8 mouse cellular contexts compared by ENCODE assay signal in the genomic region with DNA sequence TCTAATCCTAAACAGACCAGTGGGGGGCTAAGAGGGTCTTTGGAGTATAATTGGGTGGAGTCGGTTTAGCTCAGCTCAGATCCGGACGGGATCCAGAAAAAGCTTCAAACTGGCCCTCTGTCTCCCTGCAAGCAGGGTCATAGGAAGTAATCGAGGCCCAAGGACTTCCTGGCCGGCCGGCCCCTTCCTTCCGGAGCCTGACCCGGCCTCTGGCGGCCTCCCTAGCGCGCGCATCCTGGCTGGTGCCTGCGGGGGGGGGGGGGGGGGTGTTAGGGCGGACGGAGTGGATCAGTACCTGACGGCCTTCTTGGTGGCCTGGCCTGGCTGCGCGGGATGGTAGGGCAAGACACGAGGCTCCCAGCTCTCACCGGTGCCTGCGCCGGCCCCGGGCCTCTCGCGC. TPM values are rescaled to one million over a fixed set of nuclear protein-coding genes. Genes with fewer than 3 reads are reported as not detected.
DNase-seq lines count a peak whose midpoint lies in the region; ATAC-seq and TF ChIP-seq lines count a peak whose summit lies in the region.

No protein-coding gene starts in this region.

- no peak; the same call in 1 of the 2 replicates for ATAC-seq in kidney, postnatal 0 days (replicated peaks; ENCODE audit: low FRiP score, low read depth)
- no peak for ATAC-seq in monocyte, adult 5-6 weeks (replicated peaks; ENCODE audit: insufficient number of reproducible peaks, low FRiP score, low TSS enrichment, poor library complexity, severe bottlenecking)

- H3K36me3 ChIP-seq in heart, embryonic 10.5 days, result peaks cover 37% of the 10 kb centered on the region
- H3K36me3 ChIP-seq in kidney, postnatal 0 days (ENCODE audit: insufficient read depth, low read length), result peaks cover 22% of the 10 kb centered on the region

- H3K4me3 ChIP-seq in heart, embryonic 10.5 days, result peak overlapping the region; percentile 89
- H3K4me3 ChIP-seq in kidney, postnatal 0 days (replicated peaks; ENCODE audit: low read depth, low read length), result peak overlapping the region; percentile 54

- peaks cover 34% of the 10 kb centered on the region for H3K4me1 ChIP-seq in heart, embryonic 10.5 days
- H3K4me1 ChIP-seq in kidney, postnatal 0 days (replicated peaks; ENCODE audit: insufficient read depth, low read length), result peaks cover 7% of the 10 kb centered on the region

- intact Hi-C loops in left cerebral cortex, postnatal 4 days (cut with DNase I), result loop anchor here (5.0 kb wide), 1 partner anchor 119 kb away; no protein-coding TSS in a partner anchor

- under 1% methylated on average over 24 of the region's 25 CpGs for WGBS in heart, embryonic 10.5 days
- under 1% methylated on average over 21 of the region's 25 CpGs for WGBS in kidney, postnatal 0 days

- peak overlapping the region; percentile 92 for H3K27ac ChIP-seq in heart, embryonic 10.5 days
- H3K27ac ChIP-seq in kidney, postnatal 0 days, result peak overlapping the region; percentile 73

- peak overlapping the region; percentile 61 for H3K9ac ChIP-seq in kidney, postnatal 0 days (ENCODE audit: low read depth, low read length)

- peak overlapping the region; percentile 76 for H3K4me2 ChIP-seq in kidney, postnatal 0 days (ENCODE audit: low read length)

- H3K9me3 ChIP-seq in heart, embryonic 10.5 days, result no peaks in the 10 kb centered on the region
- no peaks in the 10 kb centered on the region for H3K9me3 ChIP-seq in kidney, postnatal 0 days (replicated peaks; ENCODE audit: low read length)

- H3K27me3 ChIP-seq in heart, embryonic 10.5 days (ENCODE audit: insufficient read depth, poor library complexity, severe bottlenecking), result peaks cover 70% of the 10 kb centered on the region
- H3K27me3 ChIP-seq in kidney, postnatal 0 days (ENCODE audit: insufficient read depth, low read length), result peaks cover 22% of the 10 kb centered on the region; the same call in 1 of the 2 replicates

- peak; percentile 71 for DNase-seq in adrenal gland, adult 2 months
- no peak for DNase-seq in adrenal gland, adult (ENCODE audit: inconsistent age in 2 of 2, low spot score in 1 of 2)
- DNase-seq in adrenal gland, adult 8-10 months, result peak; percentile 50
- no peak for DNase-seq in heart, embryonic 10.5 days (ENCODE audit: low spot score)
- DNase-seq in kidney, postnatal 0 days (ENCODE audit: low spot score), result peak; percentile 74
- DNase-seq in lung, postnatal 36 days, result peak; percentile 65
- DNase-seq in left cerebral cortex, postnatal 4 days, result no peak

- TF ChIP-seq CTCF in kidney, postnatal 0 days (IDR thresholded peaks at IDR 0.05; ENCODE audit: low read depth), result no peak

RNA-seq across cellular contexts. Expression of a gene that starts 0.6 kb away (rescaled TPM):
- 10 to 100 TPM; 50.9 to 57.8 TPM for total RNA-seq in adrenal gland, adult 2 months (2021)
- 250 and 268 TPM in 2 replicates for polyA plus RNA-seq in adrenal gland, adult 2 months (2012; rRNA removed)
- total RNA-seq in adrenal gland, adult 8-10 months (2022), result 10 to 100 TPM; 56.6 to 72.7 (median 67.0) TPM
- polyA plus RNA-seq in heart, embryonic 10.5 days (2016; fragmentation: Nextera tagmentation; extraction: Ambion mirVana), result 30.8 and 30.9 TPM in 2 replicates
- polyA plus RNA-seq in kidney, postnatal 0 days (2015; fragmentation: Nextera tagmentation; extraction: Ambion mirVana), result 37.1 and 38.3 TPM in 2 replicates
- 3.6 to 11.4 TPM (median 4.3 TPM) in 3 replicates for total RNA-seq in monocyte, adult 5-6 weeks (2017)
- 10 to 100 TPM; 61.3 to 67.7 TPM for total RNA-seq in left cerebral cortex, postnatal 4 days (2021)

RNA-seq across cellular contexts. Expression of a gene that starts 0.8 kb away (rescaled TPM):
- total RNA-seq in adrenal gland, adult 2 months (2021), result 1 to 10 TPM; 2.5 to 2.8 TPM
- polyA plus RNA-seq in adrenal gland, adult 2 months (2012; rRNA removed), result 15.0 and 17.4 TPM in 2 replicates
- 1 to 10 TPM; 2.5 to 5.8 (median 3.0) TPM for total RNA-seq in adrenal gland, adult 8-10 months (2022)
- polyA plus RNA-seq in heart, embryonic 10.5 days (2016; fragmentation: Nextera tagmentation; extraction: Ambion mirVana), result 0.36 and 0.39 TPM in 2 replicates
- polyA plus RNA-seq in kidney, postnatal 0 days (2015; fragmentation: Nextera tagmentation; extraction: Ambion mirVana), result 0.61 and 1.3 TPM in 2 replicates
- 0.21 to 3.7 TPM (median 0.86 TPM) in 3 replicates for total RNA-seq in monocyte, adult 5-6 weeks (2017)
- 10 to 100 TPM; 41.8 to 43.5 TPM for total RNA-seq in left cerebral cortex, postnatal 4 days (2021)

RNA-seq across cellular contexts. Expression of a gene that starts 27.8 kb away (rescaled TPM):
- 10 to 100 TPM; 35.9 to 56.6 TPM for total RNA-seq in adrenal gland, adult 2 months (2021)
- polyA plus RNA-seq in adrenal gland, adult 2 months (2012; rRNA removed), result 81.5 and 101 TPM in 2 replicates
- total RNA-seq in adrenal gland, adult 8-10 months (2022), result 100 to 1,000 TPM in 1 of 4 experiments, 10 to 100 TPM in 3; 71.0 to 109 (median 87.5) TPM
- polyA plus RNA-seq in heart, embryonic 10.5 days (2016; fragmentation: Nextera tagmentation; extraction: Ambion mirVana), result 103 and 107 TPM in 2 replicates
- polyA plus RNA-seq in kidney, postnatal 0 days (2015; fragmentation: Nextera tagmentation; extraction: Ambion mirVana), result 35.0 and 42.6 TPM in 2 replicates
- not detected in 3 replicates for total RNA-seq in monocyte, adult 5-6 weeks (2017)
- total RNA-seq in left cerebral cortex, postnatal 4 days (2021), result 10 to 100 TPM; 39.3 to 46.6 TPM

RNA-seq across cellular contexts. Expression of a gene that starts 28.3 kb away (rescaled TPM):
- 1 to 10 TPM; 3.7 to 6.8 TPM for total RNA-seq in adrenal gland, adult 2 months (2021)
- 9.5 and 13.6 TPM in 2 replicates for polyA plus RNA-seq in adrenal gland, adult 2 months (2012; rRNA removed)
- 10 to 100 TPM in 2 of 4 experiments, 1 to 10 TPM in 2; 4.9 to 11.1 (median 8.4) TPM for total RNA-seq in adrenal gland, adult 8-10 months (2022)
- 0.79 and 2.3 TPM in 2 replicates for polyA plus RNA-seq in heart, embryonic 10.5 days (2016; fragmentation: Nextera tagmentation; extraction: Ambion mirVana)
- 0.40 and 0.45 TPM in 2 replicates for polyA plus RNA-seq in kidney, postnatal 0 days (2015; fragmentation: Nextera tagmentation; extraction: Ambion mirVana)
- not detected in 3 replicates for total RNA-seq in monocyte, adult 5-6 weeks (2017)
- 10 to 100 TPM in 1 of 2 experiments, 1 to 10 TPM in 1; 8.6 to 10.2 TPM for total RNA-seq in left cerebral cortex, postnatal 4 days (2021)

RNA-seq across cellular contexts. Expression of a gene that starts 28.4 kb away (rescaled TPM):
- total RNA-seq in adrenal gland, adult 2 months (2021), result 10 to 100 TPM; 15.0 to 38.5 TPM
- polyA plus RNA-seq in adrenal gland, adult 2 months (2012; rRNA removed), result 193 and 227 TPM in 2 replicates
- total RNA-seq in adrenal gland, adult 8-10 months (2022), result 10 to 100 TPM; 22.8 to 56.9 (median 34.3) TPM
- 7.8 and 8.2 TPM in 2 replicates for polyA plus RNA-seq in heart, embryonic 10.5 days (2016; fragmentation: Nextera tagmentation; extraction: Ambion mirVana)
- 2.8 and 3.5 TPM in 2 replicates for polyA plus RNA-seq in kidney, postnatal 0 days (2015; fragmentation: Nextera tagmentation; extraction: Ambion mirVana)
- total RNA-seq in monocyte, adult 5-6 weeks (2017), result not detected in 3 replicates
- total RNA-seq in left cerebral cortex, postnatal 4 days (2021), result 10 to 100 TPM; 42.4 to 42.8 TPM

Comparison
In these comparisons a context has a peak if more than half of its experiments do, and no peak if none do; other contexts are left out.
1. DNase-seq: peak in adrenal gland, adult 2 months (single experiment), adrenal gland, adult 8-10 months (single experiment), kidney, postnatal 0 days (single experiment) and lung, postnatal 36 days (single experiment); none in adrenal gland, adult (0 of 2), heart, embryonic 10.5 days (single experiment) and left cerebral cortex, postnatal 4 days (single experiment).
2. RNA of a gene that starts 27.8 kb away (total RNA-seq): 71.0 to 109 TPM in adrenal gland, adult 8-10 months, 35.9 to 56.6 TPM in adrenal gland, adult 2 months and 39.3 to 46.6 TPM in left cerebral cortex, postnatal 4 days; not detected in monocyte, adult 5-6 weeks; every median in the first group is over 10 times any median in the second.